Mouse (Mus musculus) bone marrow, adult 2 months (tissue): Measurements from ENCODE around the gene Slc15a4. TPM values are rescaled to one million over a fixed set of nuclear protein-coding genes. Genes with fewer than 3 reads are reported as not detected.

Source experiments
- H3K27ac ChIP-seq: fragments of 200-500 bp; 2 replicates; pipeline ENCODE4 v1.5.1; 2012; ENCODE audit warnings: low read depth, mild to moderate bottlenecking, control low read depth, inconsistent platforms, low read length; ENCODE audit not compliant: control insufficient read depth, poor library complexity, insufficient read depth
- H3K4me1 ChIP-seq: fragments of 200-500 bp; 2 replicates; pipeline ENCODE4 v1.6.1; 2011; ENCODE audit warnings: low read length; ENCODE audit not compliant: control insufficient read depth, insufficient read depth
- H3K4me3 ChIP-seq: fragments of 200-500 bp; replicated peaks from 2 replicates; pipeline ENCODE3; 2011; ENCODE audit warnings: mild to moderate bottlenecking, low read depth, low read length, control low read depth; ENCODE audit not compliant: control insufficient read depth
- CTCF ChIP-seq: fragments of 200-500 bp; IDR thresholded peaks from 2 replicates; pipeline ENCODE4 v1.5.1; 2011; ENCODE audit warnings: low read length, control low read depth; ENCODE audit not compliant: control insufficient read depth, insufficient read depth
- POLR2A ChIP-seq: fragments of 200-500 bp; IDR thresholded peaks from 2 replicates; pipeline ENCODE4 v1.6.1; 2011; ENCODE audit warnings: low read depth, mild to moderate bottlenecking, control low read depth, low read length, borderline replicate concordance; ENCODE audit not compliant: control insufficient read depth
- WGBS: fragments of 180-500 bp; shearing (Covaris S2); methylation state at CpG from one replicate; pipeline ENCODE4 v1.1.7; 2018; 5-methylcytosine and 5-hydroxymethylcytosine counted together
- polyA plus RNA-seq: library from polyadenylated mRNA; stranded (reverse); fragments of >200 nt; gene quantifications from 2 replicates; pipeline ENCODE4 v1.2.4, GENCODE M21; 2011; ENCODE audit warnings: low replicate concordance; ENCODE audit not compliant: missing spikeins, insufficient read depth, insufficient read length

Slc15a4 gene
- polyA plus RNA-seq, 1 experiment, result 30.1 TPM

GRCm38 (mm10) chr5:127616151-127616550 is 16.5 kb downstream of the Slc15a4 start:
- H3K4me1 ChIP-seq, result peaks cover 13% of the 10 kb centered on the region
- peak overlapping the region; percentile 93 for H3K4me3 ChIP-seq
- WGBS, result 6% methylated on average over 5 of the region's 5 CpGs
- no peak for TF ChIP-seq POLR2A
- TF ChIP-seq CTCF, result no peak
- peak overlapping the region; percentile 75 for H3K27ac ChIP-seq

- Histone ChIP-seq H3K4me3 (peak overlapping the region; percentile 57), H3K4me1 (peaks cover 11% of the 10 kb centered on the region)
- 7% methylated on average over 3 of the region's 3 CpGs for WGBS
These were observed 17.2 kb downstream of the Slc15a4 start for GRCm38 (mm10) chr5:127615459-127615858.

GRCm38 (mm10) chr5:127612397-127612796 is 20.3 kb downstream of the Slc15a4 start:
- Histone ChIP-seq H3K27ac (no peak overlapping the region), H3K4me3 (no peak overlapping the region), H3K4me1 (peaks cover 14% of the 10 kb centered on the region)
- TF ChIP-seq CTCF, result no peak
- no peak for TF ChIP-seq POLR2A
- 97% methylated on average over 6 of the region's 6 CpGs for WGBS

More at GRCm38 (mm10) chr5:127615459-127615858, 17.2 kb downstream of the Slc15a4 start:
- TF ChIP-seq CTCF (no peak), POLR2A (no peak)
- peak overlapping the region; percentile 79 for H3K27ac ChIP-seq

GRCm38 (mm10) chr5:127611881-127612280 is 20.8 kb downstream of the Slc15a4 start:
- WGBS, result 32% methylated on average over 1 of the region's 1 CpGs
- peak overlapping the region; percentile 30 for H3K4me3 ChIP-seq

GRCm38 (mm10) chr5:127610787-127611509 is 21.7 kb downstream of the Slc15a4 start:
- no peak overlapping the region for H3K4me3 ChIP-seq
- peak overlapping the region; percentile 38 for H3K27ac ChIP-seq
- WGBS, result 2% methylated on average over 6 of the region's 6 CpGs
- no peak for TF ChIP-seq CTCF
- no peak for TF ChIP-seq POLR2A
- H3K4me1 ChIP-seq, result peaks cover 11% of the 10 kb centered on the region

More at GRCm38 (mm10) chr5:127611881-127612280, 20.8 kb downstream of the Slc15a4 start:
- no peak for TF ChIP-seq POLR2A
- no peak for TF ChIP-seq CTCF
- H3K4me1 ChIP-seq, result peaks cover 14% of the 10 kb centered on the region
- H3K27ac ChIP-seq, result peak overlapping the region; percentile 38

GRCm38 (mm10) chr5:127609191-127609714 is 23.4 kb downstream of the Slc15a4 start:
- H3K4me3 ChIP-seq, result no peak overlapping the region
- H3K27ac ChIP-seq, result peak overlapping the region; percentile 21; the same call in 1 of the 2 replicates
- TF ChIP-seq POLR2A (no peak), CTCF (no peak)
- WGBS, result 80% methylated on average over 7 of the region's 7 CpGs
- H3K4me1 ChIP-seq, result peaks cover 10% of the 10 kb centered on the region

GRCm38 (mm10) chr5:127607507-127607906 is 25.2 kb downstream of the Slc15a4 start:
- 53% methylated on average over 2 of the region's 2 CpGs for WGBS
- peaks cover 7% of the 10 kb centered on the region for H3K4me1 ChIP-seq
- no peak for TF ChIP-seq CTCF
- TF ChIP-seq POLR2A, result no peak
- no peak overlapping the region for H3K4me3 ChIP-seq
- H3K27ac ChIP-seq, result no peak overlapping the region; the same call in 1 of the 2 replicates

GRCm38 (mm10) chr5:127602996-127603395 is 29.7 kb downstream of the Slc15a4 start:
- TF ChIP-seq CTCF (no peak), POLR2A (no peak)
- WGBS, result 93% methylated on average over 5 of the region's 5 CpGs
- no peak overlapping the region for H3K27ac ChIP-seq
- H3K4me3 ChIP-seq, result no peak overlapping the region
- H3K4me1 ChIP-seq, result peaks cover 2% of the 10 kb centered on the region; the same call in 1 of the 2 replicates

GRCm38 (mm10) chr5:127596862-127597261 is 35.8 kb downstream of the Slc15a4 start:
- Histone ChIP-seq H3K27ac (no peak overlapping the region), H3K4me3 (no peak overlapping the region), H3K4me1 (no peaks in the 10 kb centered on the region)
- TF ChIP-seq CTCF (no peak), POLR2A (no peak)
- 76% methylated on average over 7 of the region's 7 CpGs for WGBS
